Mouse (Mus musculus) heart, adult 11 months (tissue): ENCODE results near the gene Mark1.

Experiments
- DNase-seq: peaks from one replicate; pipeline ENCODE4 v3.0.0; 2022

Mark1 gene

DNA sequence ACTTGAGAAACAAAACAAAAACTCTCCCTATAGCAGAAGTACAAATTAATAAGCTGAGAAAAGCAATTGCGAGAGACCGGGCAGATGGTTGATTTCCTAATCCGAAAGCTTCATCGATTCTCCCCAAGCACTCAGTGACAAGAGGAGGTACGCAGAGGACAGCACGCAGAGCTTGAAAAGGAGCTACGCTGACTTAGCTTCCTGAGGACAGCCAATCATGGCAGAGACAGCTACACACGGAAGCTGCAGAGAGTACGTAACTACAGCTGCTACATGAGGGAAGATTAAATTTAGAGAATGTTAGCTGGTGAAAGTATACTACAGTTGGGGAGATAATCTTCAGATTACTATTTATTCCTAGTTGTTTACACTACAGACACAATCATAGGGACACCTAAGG, 40.6 kb downstream of the Mark1 start:
- DNase-seq = no peak

DNA sequence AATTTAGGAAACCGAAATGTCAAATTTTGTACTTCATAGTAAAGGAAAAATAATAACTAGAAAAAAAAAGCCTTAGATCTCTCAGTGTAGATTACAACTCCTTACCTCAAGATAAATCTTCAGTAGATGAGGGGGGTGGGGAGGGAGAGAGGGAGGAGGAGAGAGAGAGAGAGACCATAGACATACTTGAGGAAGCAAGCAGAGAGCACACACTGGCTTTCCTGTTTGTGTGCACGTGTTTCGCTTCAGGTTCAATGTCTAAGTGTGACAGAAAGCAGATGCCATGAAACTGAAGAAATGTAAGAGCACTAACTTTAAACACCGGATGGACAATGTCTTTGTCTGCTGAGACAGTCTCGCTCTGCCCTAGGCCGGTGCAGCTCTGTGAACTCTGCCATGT, 41.0 kb downstream of the Mark1 start:
- no peak for DNase-seq

DNA sequence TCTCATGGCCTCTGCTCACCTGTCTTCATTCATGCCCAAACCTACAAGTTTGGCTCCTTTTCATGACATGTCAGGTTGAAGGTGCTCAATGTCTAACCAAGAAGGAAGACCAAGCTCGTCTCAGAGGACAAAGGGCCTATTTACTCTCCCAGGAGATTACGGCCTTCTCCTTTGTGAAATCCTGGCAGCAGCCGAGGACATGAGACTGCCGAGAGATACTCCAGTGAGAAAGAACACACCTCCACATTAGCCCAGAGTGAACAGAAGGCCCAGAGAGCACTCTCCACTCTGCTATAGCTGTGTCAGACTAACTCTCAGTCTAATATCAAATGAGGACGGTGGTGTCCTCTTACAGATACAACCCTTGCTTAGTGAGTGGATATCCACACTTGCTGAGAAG, 47.6 kb downstream of the Mark1 start:
- peak; percentile 23 for DNase-seq

DNA sequence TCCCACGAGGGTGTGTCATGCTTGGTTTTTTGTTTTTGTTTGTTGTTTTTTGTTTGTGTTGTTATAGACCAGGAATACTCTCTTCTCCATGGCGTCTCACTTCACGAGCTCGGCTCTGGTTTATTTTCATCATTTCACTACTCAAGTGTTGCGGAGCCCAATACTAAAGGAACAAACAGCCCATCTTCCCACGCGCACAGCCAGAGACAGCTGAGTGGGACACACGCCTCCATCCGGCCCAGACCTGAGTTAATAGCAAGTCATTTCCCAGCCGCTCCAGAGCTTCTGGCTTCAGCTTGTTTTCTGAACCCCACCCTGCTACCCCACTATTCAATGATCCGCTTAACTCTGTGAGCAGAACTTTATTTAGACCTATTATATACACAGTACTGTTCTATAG, 48.3 kb downstream of the Mark1 start:
- DNase-seq = peak; percentile 30

DNA sequence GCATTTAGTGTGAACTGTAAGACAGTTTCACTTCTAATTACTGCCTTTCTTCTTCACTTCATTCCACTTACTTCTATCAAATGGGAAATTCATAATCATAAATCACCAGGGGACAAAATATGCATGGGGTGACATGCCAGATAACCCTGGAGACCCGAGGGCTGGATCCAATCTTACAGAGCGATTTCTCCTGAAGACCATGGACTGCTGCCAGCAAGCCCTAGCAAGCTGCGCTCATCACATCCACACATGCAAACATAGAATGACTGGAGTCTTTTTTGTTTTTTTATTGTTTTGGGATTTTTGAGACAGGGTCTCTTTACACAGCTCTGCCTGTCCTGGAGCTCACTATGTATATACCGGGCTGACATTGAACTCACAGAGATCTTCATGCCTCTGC, 61.3 kb downstream of the Mark1 start:
- DNase-seq = peak; percentile 37

DNA sequence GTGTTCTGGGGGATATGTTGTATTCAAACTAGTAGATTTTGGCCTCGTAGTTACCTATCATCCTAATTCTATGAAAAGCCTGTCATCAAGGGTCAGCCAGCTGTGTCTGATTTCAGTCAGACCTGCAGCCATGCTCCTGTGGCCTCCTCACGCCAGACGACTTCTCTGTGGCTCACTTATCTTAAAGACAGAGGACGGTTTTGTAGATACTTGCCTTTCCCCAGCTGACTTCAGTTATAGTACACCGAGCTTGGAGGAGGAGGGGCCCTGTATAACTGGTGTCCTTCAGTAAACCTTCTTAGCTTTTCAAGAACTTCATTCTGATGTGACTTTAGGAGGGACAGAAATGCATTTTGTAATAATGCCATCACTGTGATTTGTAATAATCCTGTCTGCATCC, 63.4 kb downstream of the Mark1 start:
- peak; percentile 41 for DNase-seq

DNA sequence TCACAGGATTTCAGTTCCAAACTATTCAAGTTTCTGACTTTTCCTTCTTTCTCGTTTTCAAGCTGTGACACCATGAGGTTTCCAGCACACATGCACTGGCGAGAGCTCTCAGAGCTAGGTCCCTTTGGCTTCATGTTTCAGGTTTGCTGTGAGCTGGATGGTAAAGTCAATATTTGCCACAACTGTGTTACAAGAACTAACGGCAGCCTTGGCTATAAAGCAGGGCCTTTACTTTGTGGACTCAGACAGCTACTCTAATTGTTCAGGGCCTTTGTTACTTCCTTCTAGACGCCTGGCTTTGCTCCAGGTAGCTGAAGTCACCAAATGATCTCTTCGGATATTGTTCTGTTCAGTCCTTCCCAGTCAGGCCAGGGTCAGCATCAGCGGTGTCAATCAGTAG, 63.9 kb downstream of the Mark1 start:
- peak; percentile 69 for DNase-seq

DNA sequence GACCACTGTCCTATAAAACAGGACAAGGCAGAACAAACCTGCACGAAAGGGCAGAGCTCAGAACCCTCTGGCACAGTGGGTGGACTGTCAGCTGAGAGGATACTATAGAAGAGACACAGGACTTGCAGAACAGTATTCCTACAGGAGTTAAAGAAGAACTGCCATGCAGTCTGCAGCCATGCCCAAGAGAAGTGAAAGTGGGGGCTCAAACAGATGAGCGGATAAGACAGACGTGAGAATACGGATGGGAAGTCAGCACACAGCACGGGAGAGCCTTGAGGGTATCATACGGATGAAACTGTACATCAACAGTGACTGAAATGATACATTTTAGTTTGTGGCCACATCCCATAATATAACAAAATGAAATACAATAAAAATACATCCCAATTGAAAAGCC, 68.3 kb downstream of the Mark1 start:
- peak; percentile 83 for DNase-seq

DNA sequence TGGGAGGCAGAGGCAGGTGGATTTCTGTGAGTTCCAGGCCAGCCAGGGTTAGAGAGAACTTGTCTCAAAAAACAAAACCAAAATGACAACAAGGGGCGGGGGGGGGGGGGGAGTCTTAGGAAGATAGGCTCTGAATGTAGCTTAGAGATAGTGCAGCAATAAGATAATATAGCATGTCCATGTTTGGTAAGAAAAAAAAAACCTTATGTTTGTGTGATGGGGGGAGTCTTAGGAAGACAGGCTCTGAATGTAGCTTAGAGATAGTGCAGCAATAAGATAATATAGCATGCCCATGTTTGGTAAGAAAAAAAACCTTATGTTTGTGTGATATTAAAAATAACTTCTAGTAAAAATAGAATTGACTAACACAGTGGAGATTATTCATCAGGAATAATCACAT, 71.0 kb downstream of the Mark1 start:
- no peak for DNase-seq

DNA sequence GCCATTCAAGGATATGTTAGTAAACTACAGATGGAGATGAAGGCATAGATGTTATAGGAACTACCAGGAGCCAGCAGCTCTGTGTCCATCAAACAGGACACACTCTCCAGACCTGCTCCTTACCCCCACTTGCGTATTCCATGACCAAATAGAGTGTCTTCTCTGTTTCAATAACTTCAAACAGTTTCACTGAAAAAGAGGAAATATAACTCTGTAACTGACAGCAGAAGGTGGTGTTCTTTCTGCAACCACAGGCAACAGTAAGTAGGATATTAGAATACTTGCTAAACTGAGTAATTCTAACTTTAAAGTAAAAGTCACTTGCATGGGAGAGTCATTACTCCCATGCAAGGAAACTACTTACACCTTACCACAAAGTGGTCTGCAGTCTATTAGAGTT, 71.5 kb downstream of the Mark1 start:
- peak; percentile 16 for DNase-seq

DNA sequence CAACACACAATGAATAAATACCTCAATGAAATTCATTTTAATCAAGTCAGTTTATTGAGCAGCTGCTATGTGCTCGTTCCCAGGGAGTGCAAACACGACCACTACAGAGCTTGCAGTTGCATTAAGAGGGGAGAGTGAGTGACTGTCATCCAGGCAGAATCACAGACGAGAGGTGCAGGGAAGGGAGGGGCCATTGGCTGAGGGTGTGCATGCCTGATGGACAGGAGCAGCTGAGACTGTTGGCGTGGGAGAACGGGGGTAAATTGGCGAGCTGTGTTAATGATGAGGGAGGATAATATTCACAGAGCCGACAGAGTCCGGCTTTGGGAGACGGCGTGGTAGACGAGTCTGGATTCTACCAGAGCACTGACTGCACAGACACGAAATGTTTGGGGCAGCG, 76.5 kb downstream of the Mark1 start:
- DNase-seq = no peak

DNA sequence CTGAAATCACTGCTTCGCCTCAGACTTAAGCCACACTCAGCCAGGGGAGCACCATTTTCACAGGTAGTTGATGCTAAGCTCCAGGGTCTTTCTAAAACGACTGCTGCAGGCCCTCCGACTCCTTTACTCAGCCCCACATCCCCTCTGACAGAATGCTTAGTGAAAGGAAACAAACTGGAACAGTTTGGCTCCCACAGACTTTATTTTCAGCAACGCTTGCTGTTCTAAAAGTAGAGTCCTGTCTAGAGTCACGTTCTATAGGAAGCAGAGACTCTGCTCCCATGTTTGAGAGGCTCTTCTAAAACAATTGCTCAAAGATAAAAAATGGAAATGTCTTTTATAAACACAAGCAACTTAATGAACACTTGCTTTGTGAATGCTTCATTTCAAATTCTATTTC, 79.3 kb downstream of the Mark1 start:
- DNase-seq = no peak

DNA sequence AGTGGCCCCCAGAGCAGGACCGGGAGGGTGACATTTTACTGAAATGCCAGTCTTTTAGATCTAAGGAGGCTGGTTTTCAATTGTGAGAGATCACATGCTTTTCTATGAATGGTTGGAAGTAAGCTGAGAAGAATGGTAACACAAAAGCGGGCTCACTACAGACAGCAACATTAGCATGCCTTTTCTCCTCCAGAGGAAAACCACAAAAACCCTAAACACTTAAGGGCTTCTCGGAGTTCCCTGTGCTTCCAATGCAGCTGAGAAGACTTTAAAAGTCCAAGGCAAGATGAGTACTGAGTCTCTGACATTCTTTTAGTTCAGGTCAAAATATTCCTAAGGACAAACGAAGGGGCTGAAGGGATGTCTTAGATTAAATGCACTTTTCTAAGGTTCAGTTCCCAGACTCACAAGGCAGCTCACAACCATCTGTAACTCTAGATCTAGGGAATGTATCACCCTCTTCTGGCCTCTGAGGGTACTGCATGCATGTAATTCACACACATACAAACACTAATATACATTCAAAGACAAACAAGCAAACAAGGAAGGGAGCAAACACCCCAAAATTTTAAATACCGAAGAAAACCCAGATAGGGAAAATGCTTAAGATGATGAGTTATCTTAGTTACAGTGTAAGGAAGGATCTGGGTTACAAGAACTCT, 81.0 kb downstream of the Mark1 start:
- DNase-seq = no peak

DNA sequence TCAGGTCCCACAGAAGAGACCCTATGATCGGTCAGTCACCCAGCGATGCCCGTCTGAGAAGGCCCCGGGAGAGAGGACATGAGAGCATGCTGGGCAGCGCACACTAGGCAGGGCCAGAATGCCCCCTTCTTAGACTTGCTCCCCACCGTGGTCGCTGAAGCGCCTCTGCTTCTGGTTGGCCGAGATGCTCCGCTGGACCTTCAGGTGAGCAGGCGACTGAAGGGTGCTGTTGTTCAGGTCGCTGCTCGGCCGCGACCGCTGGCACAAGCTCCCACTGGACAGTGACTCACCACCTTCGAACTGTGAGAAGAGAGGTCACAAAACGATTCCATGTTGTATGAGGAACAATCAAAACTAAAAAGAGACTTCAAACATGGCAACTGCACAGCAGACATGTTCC, 87.0 kb downstream of the Mark1 start:
- peak; percentile 57 for DNase-seq

DNA sequence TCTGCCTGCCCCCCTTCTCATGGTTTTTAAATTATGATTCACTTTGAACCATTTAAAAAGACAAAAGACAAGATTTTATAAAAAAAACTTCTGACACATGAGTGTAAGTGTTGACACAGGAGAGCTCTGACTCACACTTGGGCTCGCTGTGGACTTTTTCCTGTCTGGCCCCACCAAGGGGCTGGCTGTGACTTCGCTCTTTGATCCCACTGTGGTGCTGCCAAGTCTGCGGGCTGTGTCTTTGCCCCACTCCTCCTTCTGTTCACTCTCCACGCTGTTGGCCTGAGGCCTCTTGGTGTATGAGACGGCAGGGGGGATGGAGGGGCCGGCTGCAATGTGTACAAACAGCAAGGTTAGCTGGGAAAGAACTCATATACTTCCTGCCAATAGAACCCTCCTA, 87.5 kb downstream of the Mark1 start:
- DNase-seq = peak; percentile 89

DNA sequence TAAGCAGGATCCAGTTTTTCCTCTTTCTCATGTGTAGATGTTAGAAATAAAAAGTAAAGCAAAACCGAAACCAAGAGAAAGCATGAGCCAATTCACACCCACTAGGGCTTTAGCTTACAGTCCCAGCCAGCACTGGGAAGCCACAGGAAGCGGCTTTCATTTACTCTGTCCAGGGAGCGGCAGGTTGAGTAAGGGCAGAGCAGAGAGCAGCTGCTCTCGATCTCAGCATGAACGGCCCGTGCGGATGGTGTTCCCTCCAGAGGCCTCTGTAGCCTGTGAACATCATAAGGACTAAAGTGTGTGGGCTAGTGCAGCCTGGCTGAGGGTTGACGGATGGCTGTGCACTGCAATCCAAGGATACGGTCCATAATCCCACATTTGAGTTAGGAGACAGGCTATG, 90.8 kb downstream of the Mark1 start:
- peak; percentile 96 for DNase-seq

DNA sequence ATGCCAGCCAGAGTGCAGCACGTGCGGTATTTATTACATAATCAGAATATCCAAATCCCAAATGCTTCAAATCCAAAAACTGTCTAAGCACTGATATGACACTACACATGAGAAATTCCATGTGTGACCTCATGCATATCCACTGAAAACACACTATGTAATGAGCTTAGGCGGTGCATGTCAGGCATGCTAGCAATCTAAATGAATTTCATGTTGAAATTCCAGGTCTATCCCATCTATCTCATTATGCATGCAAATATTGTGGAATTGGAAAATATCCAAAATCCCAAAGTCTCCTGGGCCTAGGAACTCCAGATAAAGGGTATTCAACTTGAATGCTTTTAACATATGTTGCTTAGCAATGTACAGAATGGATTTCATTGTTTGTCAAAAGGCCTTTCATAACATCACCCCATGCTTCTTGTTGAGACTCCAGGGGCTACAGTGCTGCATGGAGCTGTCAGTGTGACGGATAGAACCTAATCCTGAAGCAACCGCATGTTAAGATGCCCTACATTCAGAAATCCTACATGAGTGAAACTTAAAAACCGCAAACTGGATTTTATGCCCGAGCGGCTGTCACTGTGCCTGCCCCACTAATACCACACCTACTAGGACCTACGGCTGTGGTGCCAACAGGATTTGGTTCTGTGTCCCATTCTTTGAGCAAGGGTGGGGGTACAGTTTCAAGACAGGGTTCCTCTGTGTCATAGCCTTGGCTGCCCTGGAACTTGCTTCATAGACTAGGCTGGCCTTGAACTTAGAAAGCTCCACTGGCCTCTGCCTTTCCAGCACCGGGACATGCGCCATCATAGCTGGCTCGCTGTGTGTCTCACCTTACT, 93.2 kb downstream of the Mark1 start:
- DNase-seq = peak; percentile 75

DNA sequence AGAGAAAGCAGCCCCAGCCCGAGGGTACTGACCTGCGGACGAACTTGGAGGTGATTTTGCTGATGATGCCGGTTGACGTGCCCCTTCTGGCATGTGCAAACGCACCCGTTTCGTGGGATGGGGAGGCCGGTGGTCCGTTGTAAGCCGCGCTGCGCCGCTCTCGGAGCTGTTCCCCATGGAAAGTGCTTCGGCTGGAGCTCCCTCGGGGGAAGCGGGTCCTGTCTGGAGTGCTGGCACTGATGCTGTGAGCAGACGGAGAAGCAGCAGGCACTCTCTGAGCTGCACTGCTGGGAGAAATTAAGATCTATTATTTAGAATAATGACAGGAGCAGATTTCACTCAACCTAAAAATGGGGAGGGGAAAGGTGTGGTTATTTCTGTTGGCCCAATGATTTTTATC, 94.0 kb downstream of the Mark1 start:
- DNase-seq = peak; percentile 82

DNA sequence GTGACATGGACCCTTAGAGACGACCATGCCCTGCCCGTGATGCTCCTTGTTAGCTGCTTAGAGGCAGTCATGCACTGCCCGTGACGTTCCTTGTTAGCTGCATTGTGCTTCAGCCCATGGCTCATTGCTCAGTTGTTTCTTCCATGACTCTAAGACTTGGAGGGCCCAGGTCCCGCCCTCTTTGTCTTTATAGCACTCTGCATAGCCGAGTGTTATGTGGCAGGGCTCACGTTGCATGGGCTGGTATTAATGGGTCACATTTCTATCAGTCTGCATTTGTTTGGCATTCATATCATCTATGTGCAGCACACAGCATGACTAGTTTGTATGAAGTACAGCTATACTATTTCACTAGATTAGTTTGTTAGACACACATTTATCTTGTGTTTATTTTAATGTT, 95.7 kb downstream of the Mark1 start:
- DNase-seq = peak; percentile 64

DNA sequence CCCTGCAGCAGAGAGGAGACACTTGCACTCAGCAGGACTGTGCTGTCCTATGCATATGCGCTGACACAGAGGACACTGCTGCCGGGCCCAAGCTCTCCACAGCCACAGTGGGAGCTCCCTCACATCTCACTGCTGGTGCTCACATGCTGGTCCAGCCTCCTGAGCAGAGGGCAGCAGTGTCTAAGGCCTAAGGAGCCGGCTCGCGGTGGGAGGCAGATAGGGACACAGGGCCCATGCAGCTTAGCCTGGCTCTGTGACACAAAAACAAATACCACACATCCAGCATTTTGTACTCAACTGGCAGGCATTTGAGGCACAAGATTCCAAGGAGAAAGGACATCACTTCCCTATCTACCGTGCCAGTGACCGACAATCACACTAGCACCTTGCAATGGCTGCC, 96.5 kb downstream of the Mark1 start:
- peak; percentile 74 for DNase-seq

DNA sequence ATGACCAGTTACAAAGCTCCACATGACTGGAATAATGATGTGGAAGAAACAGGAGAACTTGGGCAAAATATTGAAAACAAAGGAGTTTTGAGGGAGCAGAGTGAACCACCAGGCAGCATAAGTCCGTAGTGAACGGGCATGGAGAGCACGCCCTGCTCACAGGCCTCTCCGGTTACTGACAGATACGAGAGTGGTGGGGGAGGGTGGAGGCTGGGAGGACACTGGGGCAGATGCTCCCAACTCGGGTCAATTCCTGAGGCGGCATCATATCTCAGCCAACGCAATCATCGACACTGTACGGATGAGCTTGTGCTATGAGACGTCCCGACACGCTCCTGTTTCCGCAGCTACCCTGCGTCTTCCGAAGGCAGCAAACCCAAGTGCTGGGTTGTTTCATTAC, 102.0 kb downstream of the Mark1 start:
- DNase-seq = no peak

DNA sequence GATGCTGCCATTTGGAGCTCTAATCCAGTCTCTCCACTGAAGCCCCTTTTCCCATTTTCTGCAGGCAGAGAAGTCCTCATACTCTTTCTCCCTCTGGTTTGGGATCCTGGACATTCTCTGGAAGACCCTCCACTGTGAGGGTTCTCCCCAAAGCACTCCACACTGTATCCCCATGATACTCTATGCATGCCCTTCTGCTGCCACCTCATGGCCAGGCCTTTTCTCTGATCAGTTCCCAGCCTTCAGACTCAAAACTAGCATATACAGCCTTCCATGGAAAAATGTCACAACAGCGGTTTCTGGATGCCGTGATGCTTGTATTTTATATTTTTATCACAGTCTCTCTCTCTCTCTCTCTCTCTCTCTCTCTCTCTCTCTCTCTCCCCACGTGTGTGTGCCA, 107.4 kb downstream of the Mark1 start:
- DNase-seq = peak; percentile 49

DNA sequence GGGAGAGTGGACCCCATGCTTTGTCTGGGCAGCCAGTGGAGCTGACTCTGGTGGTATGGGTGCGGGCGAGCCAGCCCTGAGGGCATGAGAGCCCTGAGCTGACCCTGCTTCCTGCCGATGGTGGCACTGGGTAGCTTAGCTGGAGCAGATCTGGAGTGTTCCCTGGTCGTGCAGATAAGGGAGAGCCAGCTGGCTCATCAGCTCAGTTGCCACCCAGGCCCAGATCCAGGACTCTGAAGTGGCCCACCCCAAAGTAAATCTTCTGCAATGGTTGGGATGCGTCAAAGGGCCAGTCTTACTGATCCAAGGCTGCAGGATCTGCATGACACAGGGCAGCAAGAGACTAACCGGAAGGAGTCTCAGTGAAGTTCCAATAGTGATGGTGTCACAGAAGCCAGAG, 109.9 kb downstream of the Mark1 start:
- DNase-seq = peak; percentile 96

DNA sequence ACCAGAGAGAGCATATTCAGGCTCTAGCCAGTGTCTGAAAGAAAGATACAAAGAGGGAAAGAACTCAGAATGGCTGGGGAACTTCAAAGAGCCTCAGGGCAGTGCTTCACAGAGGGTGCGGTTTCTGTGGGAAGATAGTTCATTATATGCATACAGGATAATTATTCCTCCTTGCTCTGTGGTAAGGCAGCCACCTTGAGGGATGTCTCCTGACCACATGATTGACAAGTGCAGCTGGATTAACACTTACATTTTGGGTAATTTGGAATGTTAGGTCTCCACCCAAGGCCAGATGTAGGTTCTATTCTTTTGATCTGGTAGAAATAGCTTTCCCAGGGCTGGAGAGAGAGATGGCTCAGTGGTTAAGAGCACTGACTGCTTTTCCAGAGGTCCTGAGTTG, 113.2 kb downstream of the Mark1 start:
- DNase-seq = no peak
